Mouse (Mus musculus): ENCODE measurements around the gene Aox3.

GRCm38 (mm10) chr1:58240347-58240746 lies 127.4 kb downstream of the Aox3 start:
- no peak for TF ChIP-seq POLR2A (IDR thresholded peaks at IDR 0.05; ENCODE audit: insufficient read depth, low read length)
- no peak for TF ChIP-seq CTCF (IDR thresholded peaks at IDR 0.05; ENCODE audit: low read depth, low read length)

Data from ES-Bruce4 (cell line).